Mouse (Mus musculus) midbrain, postnatal 0 days (tissue): ENCODE data around the gene Kin. TPM values are rescaled to one million over a fixed set of nuclear protein-coding genes. Genes with fewer than 3 reads are reported as not detected.

Experiments
- ATAC-seq: fragments of 200-750 bp; cut with Nextera tagmentation; 2 replicates; pipeline ENCODE4 v1.8.0; 2017; ENCODE audit warnings: moderate number of reproducible peaks, mild to moderate bottlenecking, moderate TSS enrichment, moderate library complexity; ENCODE audit not compliant: low FRiP score
- DNase-seq: peaks from one replicate; pipeline ENCODE4 v3.0.0-alpha.2; 2015; ENCODE audit warnings: low spot score
- H3K27ac ChIP-seq: fragments of 300-500 bp; sonication (generic); 2 replicates; pipeline ENCODE4 v1.5.1; 2014; ENCODE audit warnings: low read depth, mild to moderate bottlenecking, low read length, mixed read lengths
- H3K27me3 ChIP-seq: fragments of 300-500 bp; sonication (generic); 2 replicates; pipeline ENCODE4 v1.6.1; 2014; ENCODE audit warnings: low read length, control low read depth, mixed read lengths; ENCODE audit not compliant: insufficient read depth
- H3K36me3 ChIP-seq: fragments of 300-500 bp; sonication (generic); 2 replicates; pipeline ENCODE4 v1.6.1; 2014; ENCODE audit warnings: low read length, control low read depth, mixed read lengths; ENCODE audit not compliant: insufficient read depth
- H3K4me1 ChIP-seq: fragments of 300-500 bp; sonication (generic); 2 replicates; pipeline ENCODE4 v1.6.1; 2014; ENCODE audit warnings: mild to moderate bottlenecking, control low read depth, antibody characterized with exemption, low read length, mixed read lengths; ENCODE audit not compliant: insufficient read depth
- H3K4me2 ChIP-seq: fragments of 300-500 bp; sonication (generic); 2 replicates; pipeline ENCODE4 v1.6.1; 2014; ENCODE audit warnings: low read depth, mild to moderate bottlenecking, low read length, mixed read lengths; ENCODE audit not compliant: poor library complexity, severe bottlenecking
- H3K4me3 ChIP-seq: fragments of 300-500 bp; sonication (generic); 2 replicates; pipeline ENCODE4 v1.5.1; 2014; ENCODE audit warnings: low read depth, mild to moderate bottlenecking, low read length, moderate library complexity
- H3K9ac ChIP-seq: fragments of 300-500 bp; sonication (generic); replicated peaks from 2 replicates; pipeline ENCODE4 v1.6.1; 2014; ENCODE audit warnings: mild to moderate bottlenecking, low read length, moderate library complexity, mixed read lengths; ENCODE audit not compliant: poor library complexity, severe bottlenecking
- H3K9me3 ChIP-seq: fragments of 300-500 bp; sonication (generic); 2 replicates; pipeline ENCODE4 v1.6.1; 2016; ENCODE audit warnings: low read length, control low read depth
- CTCF ChIP-seq: IDR thresholded peaks from 2 replicates; pipeline ENCODE4 v1.5.1; 2016; ENCODE audit warnings: antibody characterized with exemption, mild to moderate bottlenecking
- WGBS: fragments of 180-500 bp; shearing (Covaris S2); extraction: QIAGEN DNeasy Blood & Tissue Kit; methylation state at CpG from one replicate; pipeline ENCODE4 v1.1.7; 2014; 5-methylcytosine and 5-hydroxymethylcytosine counted together
- polyA plus RNA-seq: library from polyadenylated mRNA; unstranded; fragments of >200 nt; fragmentation: Nextera tagmentation; extraction: Ambion mirVana; gene quantifications from 2 replicates; pipeline ENCODE4 v1.2.1, GENCODE M21; 2015
- total RNA-seq: library from RNA; depleted of rRNA; stranded (reverse); fragments of >200 nt; gene quantifications from 2 replicates; pipeline ENCODE4 v1.2.3, GENCODE M21; 2014; rRNA removed

Kin gene
- total and polyA plus RNA-seq, 2 experiments from 2014 or later, result 5.9 to 14.8 TPM

DNA sequence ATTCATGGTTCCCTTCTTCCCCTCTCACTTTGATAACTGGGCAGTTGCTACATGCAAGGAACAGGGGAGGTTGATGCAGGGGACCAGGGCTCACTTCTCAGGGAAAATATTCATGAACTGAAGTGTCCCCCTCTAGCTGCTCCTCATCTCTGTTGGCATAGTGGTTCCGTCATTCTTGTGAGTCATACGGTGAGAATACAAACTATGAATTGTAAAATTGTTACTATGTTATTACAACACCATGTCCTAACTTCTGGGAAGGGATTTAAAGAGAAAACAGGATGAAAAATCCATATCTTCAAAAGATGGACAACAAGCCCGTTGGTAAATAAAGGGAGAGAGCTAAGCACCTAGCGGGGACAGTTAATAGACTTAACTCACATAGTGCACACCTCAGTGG, 50.9 kb downstream of the Kin start, which contains the start of gene Itih2:
Gene Itih2 (minus strand): TSS at position 101 of the 400 bp plus-strand sequence.
- H3K36me3 ChIP-seq, result no peaks in the 10 kb centered on the region
- no peaks in the 10 kb centered on the region for H3K9me3 ChIP-seq
- TF ChIP-seq CTCF, result no peak
- 93% methylated on average over 4 of the region's 4 CpGs for WGBS
- H3K4me1 ChIP-seq, result no peaks in the 10 kb centered on the region
- H3K9ac ChIP-seq, result no peak within 1 kb of the TSS
- H3K4me2 ChIP-seq, result no peak within 1 kb of the TSS
- no peak within 1 kb of the TSS for H3K4me3 ChIP-seq
- no peak for DNase-seq
- ATAC-seq, result no peak
- no peak within 1 kb of the TSS for H3K27ac ChIP-seq
- H3K27me3 ChIP-seq, result no peaks in the 10 kb centered on the region

DNA sequence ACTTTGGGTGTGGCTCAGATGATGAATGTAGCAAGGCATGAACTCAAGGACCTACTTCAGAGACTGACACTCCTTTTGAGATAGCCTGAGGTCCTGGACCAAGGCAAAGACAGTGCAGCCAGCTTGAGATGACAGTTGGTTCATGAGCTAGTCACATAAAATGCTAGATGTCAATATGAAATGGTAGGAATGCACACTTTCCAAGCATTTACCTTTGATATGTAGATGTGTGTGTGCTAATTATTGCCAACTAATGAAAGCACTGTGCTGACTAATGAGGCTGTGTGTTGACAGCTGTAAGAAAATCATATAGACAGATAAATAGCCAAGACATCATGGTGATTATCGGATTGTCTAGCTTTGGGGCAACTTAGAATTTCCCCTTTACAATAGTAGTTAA, 51.7 kb downstream of the Kin start:
- no peaks in the 10 kb centered on the region for H3K4me1 ChIP-seq
- no peak for TF ChIP-seq CTCF
- H3K9ac ChIP-seq, result no peak overlapping the region
- DNase-seq, result no peak
- no peak overlapping the region for H3K4me3 ChIP-seq
- H3K27me3 ChIP-seq, result no peaks in the 10 kb centered on the region
- H3K9me3 ChIP-seq, result no peaks in the 10 kb centered on the region
- H3K4me2 ChIP-seq, result no peak overlapping the region
- no peaks in the 10 kb centered on the region for H3K36me3 ChIP-seq
- WGBS, result 97% methylated on average over 1 of the region's 1 CpGs
- no peak for ATAC-seq
- no peak overlapping the region for H3K27ac ChIP-seq

DNA sequence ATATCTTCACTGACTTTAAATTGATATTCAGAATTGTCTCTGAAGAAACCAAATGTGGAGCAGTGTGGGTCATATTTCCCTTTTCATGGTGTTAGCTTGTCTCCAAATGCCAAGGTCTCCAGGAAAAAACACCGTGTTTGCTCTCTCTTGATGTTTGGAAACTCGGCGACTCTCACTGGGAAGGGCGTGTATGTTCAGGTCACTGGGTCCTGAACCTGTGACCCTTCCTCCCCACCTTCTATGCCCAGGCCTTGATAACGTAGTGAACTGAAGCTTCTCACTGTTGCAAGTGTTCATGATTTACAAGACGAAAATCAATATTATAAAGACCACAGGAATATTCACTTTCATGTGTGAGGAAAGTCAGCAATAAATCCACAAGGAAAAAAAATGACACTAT, 53.5 kb downstream of the Kin start:
- Histone ChIP-seq H3K4me3 (no peak overlapping the region), H3K27ac (no peak overlapping the region), H3K4me1 (no peaks in the 10 kb centered on the region), H3K9me3 (no peaks in the 10 kb centered on the region), H3K9ac (no peak overlapping the region), H3K27me3 (no peaks in the 10 kb centered on the region), H3K4me2 (no peak overlapping the region), H3K36me3 (no peaks in the 10 kb centered on the region)
- 78% methylated on average over 6 of the region's 6 CpGs for WGBS
- no peak for DNase-seq
- ATAC-seq, result no peak
- TF ChIP-seq CTCF, result no peak

DNA sequence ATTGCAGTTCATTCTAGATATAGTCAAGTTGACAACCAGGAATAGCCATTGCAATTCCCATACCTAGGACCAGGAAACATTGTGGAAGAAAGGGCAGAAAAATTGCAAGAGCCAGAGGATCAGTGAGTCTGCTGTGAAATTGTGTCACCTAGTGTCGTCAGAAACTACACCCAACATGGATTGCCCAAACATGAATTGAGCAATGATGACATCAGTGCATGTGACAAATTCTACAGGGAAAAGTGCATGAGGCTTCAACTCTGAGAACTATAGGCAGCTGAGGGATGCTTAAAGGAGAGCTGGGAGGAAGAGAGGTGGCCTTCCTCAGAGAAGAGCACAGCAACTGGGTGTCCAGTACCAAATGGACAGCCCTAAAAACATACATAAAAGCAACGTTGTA, 56.9 kb downstream of the Kin start:
- H3K27me3 ChIP-seq, result no peaks in the 10 kb centered on the region
- H3K9ac ChIP-seq, result no peak overlapping the region
- no peak overlapping the region for H3K27ac ChIP-seq
- no peak for TF ChIP-seq CTCF
- H3K36me3 ChIP-seq, result no peaks in the 10 kb centered on the region
- DNase-seq (no peak), ATAC-seq (no peak)
- H3K9me3 ChIP-seq, result no peaks in the 10 kb centered on the region
- no peak overlapping the region for H3K4me2 ChIP-seq
- H3K4me3 ChIP-seq, result no peak overlapping the region
- 86% methylated on average over 2 of the region's 2 CpGs for WGBS
- H3K4me1 ChIP-seq, result no peaks in the 10 kb centered on the region

DNA sequence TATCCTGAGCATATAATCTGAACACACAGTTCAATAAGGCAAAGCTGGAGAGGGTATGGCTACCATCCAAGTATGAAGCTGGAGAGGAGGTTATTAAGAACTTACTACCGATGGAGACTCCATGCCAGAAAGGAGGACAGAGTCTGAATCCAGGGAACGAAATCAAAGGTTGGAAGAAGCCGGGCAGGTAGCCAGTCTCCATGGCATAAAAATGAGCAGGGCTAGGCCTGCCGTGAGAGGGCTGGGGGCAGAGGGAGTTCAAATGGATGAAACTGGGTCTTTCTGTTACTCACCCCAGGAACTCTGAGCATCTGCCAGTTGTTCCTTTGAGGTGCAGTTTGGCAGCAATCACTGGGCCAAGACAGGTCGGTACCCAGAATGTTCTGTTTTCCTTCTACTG, 60.1 kb downstream of the Kin start:
- no peak for TF ChIP-seq CTCF
- H3K4me3 ChIP-seq, result no peak overlapping the region
- no peak overlapping the region for H3K9ac ChIP-seq
- no peaks in the 10 kb centered on the region for H3K27me3 ChIP-seq
- H3K27ac ChIP-seq, result no peak overlapping the region
- H3K4me1 ChIP-seq, result no peaks in the 10 kb centered on the region
- H3K4me2 ChIP-seq, result no peak overlapping the region
- no peaks in the 10 kb centered on the region for H3K36me3 ChIP-seq
- WGBS, result 71% methylated on average over 5 of the region's 5 CpGs
- H3K9me3 ChIP-seq, result no peaks in the 10 kb centered on the region
- DNase-seq (peak; percentile 14), ATAC-seq (no peak)

Other genes with a start within 250 kb of the Kin start
- 0.11 and 0.66 TPM in 2 replicates for gene 4930412O13Rik, start 199.3 kb upstream of the Kin start, total RNA-seq
- 2.0 TPM in 2 replicates for gene 4930412O13Rik, start 199.3 kb upstream of the Kin start, polyA plus RNA-seq
- gene 9230102O04Rik, start 191.1 kb upstream of the Kin start, total RNA-seq, result 0.77 TPM in 1 of 2 replicates, not detected in the other
- gene 9230102O04Rik, start 191.1 kb upstream of the Kin start, polyA plus RNA-seq, result 2.2 and 3.6 TPM in 2 replicates
- gene Gata3, start 190.6 kb upstream of the Kin start, total RNA-seq, result 13.3 and 14.5 TPM in 2 replicates
- 88.9 and 94.6 TPM in 2 replicates for gene Gata3, start 190.6 kb upstream of the Kin start, polyA plus RNA-seq
- 5.1 and 5.4 TPM in 2 replicates for gene Taf3, start 32.0 kb upstream of the Kin start, total RNA-seq
- gene Taf3, start 32.0 kb upstream of the Kin start, polyA plus RNA-seq, result 10.3 and 10.8 TPM in 2 replicates
- gene Atp5c1, start 83 bp upstream of the Kin start, total RNA-seq, result 458 and 510 TPM in 2 replicates
- 634 and 663 TPM in 2 replicates for gene Atp5c1, start 83 bp upstream of the Kin start, polyA plus RNA-seq
- 9.3 and 9.7 TPM in 2 replicates for gene Itih2, start 50.8 kb downstream of the Kin start, total RNA-seq
- 5.7 and 6.5 TPM in 2 replicates for gene Itih2, start 50.8 kb downstream of the Kin start, polyA plus RNA-seq
- gene Itih5, start 73.0 kb downstream of the Kin start, total RNA-seq, result 18.3 and 19.6 TPM in 2 replicates
- 10.2 and 11.0 TPM in 2 replicates for gene Itih5, start 73.0 kb downstream of the Kin start, polyA plus RNA-seq